Mouse (Mus musculus): ENCODE data around the gene Gm19345.

Gene Gm19345

DNA sequence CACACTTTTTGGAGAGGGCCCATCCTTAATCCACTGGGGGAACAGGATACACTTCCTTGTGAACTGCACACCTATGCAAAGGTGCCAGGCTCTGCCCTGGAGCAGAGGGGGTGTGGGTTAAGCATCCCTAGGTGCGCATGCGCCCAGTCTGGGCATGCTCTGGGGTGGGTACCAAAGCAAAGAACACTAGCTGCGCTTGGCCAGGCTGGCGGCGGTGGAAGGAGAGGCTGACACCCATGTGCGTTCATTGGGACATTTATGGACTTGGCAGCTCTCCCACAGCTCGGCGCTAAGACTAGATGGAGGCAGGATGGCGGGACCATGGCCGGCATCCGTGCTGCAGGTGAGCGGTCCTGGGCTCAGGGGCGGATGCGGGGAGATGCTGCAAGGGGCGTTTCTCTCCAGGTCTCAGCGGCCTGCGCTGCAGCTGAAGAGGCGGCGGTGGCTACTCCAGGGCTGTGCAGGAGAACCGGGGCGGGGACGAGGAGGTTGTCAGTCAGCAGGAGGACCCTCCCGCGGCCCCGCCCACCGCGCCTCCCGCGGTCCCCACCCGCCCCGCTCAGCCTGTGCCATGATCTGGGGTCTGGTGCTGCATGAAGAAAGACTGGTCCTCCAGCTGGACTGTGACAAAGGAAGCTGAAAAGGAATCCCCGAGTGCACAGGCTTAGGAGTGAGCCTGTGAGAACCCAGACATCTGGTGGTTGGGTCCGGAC is at the start of gene Gm19345:
Gm19345 (plus strand) TSS at position 146 of the 713 bp plus-strand sequence.
- peak in 1 of 2 experiments; percentile 36 for DNase-seq (ENCODE audit: low spot score in 2 of 2)

DNA sequence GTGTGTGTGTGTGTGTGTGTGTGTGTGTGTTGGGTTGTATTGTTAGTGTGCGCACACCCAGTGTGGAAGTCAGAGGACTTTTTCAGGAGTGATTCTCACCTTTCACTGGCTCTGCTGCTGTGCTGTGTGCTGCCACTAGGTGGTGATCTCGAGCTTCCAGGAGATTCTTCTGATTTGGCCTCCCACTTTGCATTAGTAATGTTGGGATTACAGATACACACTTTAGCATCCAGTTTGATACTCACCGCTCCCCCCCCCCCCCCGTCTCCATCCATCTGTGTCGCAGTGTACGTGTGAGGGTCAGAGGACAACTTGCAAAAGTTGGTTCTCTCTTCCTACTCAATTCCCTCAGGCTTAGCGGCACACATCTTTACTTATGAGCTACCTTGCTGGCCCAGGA is 48.8 kb upstream of the Gm19345 start:
- peak; percentile 55 to 81 for DNase-seq (ENCODE audit: low spot score in 2 of 2)

DNA sequence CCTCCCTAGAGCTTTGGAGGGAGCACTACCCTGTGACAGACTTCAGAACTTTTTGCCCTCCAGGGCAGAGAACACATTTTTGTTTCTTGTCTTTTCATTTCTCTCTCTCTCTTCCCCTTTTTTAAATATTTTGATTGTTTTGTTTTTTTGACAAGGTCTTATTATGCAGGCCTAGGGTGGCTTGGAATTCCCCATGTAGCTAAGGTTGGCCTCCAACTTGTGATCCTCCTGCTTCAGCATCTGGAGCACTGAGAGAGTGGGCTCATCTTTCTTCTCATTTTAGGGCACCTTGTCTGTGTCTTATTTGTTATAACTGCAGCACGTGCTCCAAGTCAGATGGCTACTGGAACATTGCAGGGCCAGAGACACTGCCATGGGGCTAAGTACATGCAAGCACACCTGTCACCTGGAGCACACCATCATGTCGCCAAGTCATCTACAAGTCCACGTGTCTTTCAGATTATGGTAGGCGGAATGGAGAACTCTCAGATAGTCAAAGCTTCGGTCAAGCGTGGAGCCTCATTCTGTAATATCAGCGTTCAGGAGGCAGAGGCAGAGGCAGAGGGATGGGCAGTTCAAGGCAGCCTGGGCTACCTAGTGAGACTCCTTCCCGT is 45.3 kb upstream of the Gm19345 start:
- DNase-seq (ENCODE audit: low spot score in 2 of 2), result no peak

DNA sequence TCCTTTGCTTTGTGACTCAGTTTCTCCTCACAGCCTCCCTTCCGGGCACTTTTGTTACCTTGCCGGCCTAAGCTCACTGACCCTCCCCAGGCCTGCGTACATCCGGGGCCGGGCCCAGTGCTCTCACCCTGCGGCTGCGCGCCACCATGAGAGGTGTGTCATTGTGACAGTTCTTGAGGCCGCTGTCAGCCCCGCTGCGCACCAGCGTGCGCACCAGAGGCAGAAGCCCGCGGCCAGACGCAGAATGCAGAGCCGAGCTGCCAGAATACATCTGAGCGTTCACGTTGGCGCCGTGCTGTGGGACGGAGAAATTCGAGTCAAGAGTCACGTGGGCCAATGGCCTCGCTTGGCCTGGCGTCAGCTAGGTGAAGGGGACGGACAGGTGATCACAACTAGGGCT is 42.4 kb upstream of the Gm19345 start:
- no peak for DNase-seq (ENCODE audit: low spot score in 2 of 2)

DNA sequence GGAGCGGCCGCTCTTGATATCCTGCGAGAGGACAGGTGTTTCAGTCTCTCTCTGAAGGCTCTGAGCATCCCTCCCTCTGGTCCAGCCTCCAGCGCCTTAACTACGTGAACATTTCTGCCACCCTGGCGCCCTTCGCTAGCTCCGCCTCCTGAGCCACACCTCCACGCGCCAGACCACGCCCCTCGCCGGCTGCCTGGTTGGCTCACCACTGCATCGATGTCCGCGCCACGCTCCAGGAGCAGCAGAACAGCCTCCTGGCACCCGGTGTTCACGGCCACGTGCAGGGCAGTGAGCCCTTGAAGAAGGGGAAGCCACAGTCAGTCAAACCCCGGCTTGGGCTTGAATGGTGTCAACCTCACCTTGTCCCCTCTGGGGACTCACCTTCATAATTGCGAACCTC is 40.7 kb upstream of the Gm19345 start:
- DNase-seq (ENCODE audit: low spot score in 2 of 2), result no peak

DNA sequence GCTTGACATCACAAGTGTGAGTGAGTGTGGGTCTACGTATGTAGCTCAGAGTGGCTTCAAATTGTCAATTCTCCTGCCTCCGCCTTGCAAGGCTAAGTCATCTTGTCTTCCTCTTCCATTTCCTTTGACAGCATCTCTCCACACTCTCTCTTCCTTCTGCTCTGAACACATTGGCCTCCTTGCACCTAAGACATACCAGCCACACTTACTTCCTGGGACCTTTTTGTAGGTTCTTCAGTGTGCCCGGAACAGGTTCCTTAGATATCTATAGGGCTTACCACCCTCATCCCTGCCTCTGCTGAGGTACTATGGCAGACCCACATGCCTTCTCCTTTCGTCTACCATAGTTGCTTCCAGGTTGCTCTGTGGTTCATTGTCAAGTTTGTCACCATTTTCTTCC is 38.6 kb upstream of the Gm19345 start:
- DNase-seq (ENCODE audit: low spot score in 2 of 2), result no peak

DNA sequence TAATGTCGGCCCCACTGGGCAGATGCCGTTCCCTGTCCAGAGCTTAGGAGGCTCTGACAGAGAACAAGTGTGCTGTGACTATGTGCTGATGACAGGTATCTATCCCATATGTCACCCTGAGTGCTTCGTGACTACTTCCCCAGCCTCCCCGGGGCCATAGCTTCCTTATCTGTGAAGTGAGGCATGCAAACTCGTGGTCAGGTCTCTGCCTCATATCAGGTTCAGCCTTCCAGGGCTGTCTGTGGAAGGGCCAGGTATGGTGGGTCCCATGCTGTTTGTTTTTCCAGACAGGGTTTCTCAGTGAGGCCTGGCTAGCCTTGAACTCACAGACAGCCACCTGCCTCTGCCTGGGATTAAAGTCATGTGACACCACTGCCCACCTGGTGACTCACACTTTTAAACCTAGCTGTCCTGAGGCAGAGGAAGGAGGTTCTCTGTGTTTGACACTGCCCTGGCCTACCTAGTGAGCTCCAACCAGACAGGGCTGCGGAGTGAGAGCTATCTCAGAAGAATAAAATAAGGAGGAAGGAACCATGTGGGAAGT is 38.2 kb upstream of the Gm19345 start:
- DNase-seq (ENCODE audit: low spot score in 2 of 2), result no peak

DNA sequence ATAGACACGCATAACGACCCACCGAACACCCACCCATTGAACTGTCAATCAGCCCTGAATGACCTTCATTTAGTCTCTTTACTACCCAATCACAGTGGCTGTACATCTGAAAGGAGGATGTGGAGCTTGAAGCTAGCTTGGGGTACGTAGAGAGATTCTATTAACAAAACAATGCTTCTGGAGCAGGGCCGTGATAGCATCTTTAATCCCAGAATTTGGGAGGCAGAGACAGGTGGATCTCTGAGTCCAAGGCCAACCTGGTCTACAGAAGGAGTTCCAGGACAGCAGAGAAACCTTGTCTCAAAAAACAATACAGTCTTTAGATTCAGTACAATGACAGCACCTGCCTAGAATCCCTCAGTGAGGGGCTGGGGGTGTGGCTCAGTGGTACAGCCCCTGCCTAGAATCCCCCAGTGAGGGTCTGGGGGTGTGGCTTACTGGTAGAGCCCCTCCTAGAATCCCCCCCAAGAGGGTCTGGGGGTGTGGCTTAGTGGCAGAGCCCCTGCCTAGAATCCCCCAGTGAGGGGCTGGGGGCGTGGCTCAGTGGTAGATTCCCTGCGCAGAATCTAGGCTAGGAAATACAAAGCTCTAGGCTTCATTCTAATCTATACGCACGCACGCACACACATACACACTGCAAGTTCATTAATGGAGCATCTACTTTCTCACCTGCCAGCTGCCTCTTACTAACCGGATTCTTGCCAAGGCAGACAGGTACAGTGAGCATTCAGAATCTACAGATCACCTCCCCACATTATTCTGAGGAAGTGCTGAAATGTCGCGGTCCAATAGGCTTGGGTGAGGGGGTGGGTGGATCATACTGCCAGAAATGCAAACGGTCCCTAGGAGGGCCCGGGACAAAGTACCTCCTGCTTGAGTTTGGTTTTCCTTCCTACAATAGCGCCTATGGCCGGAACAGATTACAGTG is 36.2 kb upstream of the Gm19345 start:
- DNase-seq (ENCODE audit: low spot score in 2 of 2), result no peak

DNA sequence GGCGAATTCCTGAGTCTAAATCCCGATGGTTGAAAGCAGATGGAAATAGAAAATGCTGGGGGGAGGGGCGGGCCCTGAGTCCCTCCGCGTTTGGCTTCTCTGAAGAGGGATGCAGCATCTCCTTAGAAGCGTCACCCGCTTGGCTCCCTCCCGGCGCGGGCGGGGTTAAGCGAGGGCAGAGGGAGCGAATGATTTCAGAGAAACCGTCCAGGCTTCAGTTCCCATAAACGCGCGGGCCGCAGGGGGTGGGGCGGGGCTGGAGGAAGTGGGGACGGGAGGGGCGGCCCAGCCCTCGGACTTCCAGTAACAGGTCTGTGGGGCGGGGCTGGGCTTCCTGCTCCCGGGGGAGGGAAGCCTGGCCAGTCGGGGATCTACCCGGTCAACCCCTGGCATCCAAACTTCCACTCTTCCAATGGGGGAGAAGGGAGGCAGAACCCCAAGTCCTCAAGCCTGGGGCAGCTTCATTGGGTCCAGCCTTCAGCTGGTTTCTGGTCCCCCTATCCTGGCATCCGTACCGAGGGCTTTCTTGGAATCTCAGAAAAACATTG is 35.5 kb upstream of the Gm19345 start:
- peak; percentile 45 to 51 for DNase-seq (ENCODE audit: low spot score in 2 of 2)

DNA sequence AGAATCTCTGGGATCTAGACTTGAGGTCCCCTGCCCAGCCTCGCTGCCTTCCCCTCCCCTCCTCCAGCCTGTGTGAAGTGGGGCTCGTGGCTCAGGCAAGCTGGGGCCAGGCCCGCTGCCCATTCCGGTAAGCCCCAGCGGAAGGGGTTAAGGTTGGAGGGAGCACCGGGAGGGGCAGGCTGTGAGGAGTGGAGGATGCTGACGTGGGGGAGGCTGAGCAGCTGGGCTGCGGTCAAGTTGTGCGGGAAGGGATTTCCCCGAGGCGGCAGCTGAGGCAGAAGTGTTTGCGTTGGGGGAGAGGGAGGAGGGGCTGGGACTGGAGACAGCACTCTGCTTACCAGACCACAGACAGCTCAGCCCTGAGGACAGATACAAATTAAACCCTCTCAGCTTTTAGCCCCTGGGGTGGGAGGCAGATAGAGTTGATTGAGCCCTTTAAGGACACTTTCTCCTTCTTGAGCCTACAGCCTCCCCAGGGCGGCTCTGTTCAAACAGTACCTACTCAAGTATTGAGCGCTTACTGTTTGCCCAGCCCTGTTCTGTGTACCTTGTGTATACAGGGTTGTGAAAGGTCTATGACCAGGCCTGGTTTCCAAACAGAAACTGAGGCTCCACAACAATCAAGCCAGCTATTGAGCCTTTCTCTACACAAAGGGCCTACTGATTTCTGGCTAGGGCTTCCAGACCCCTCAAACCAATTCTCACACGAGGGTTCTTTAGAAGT is 34.3 kb upstream of the Gm19345 start:
- peak; percentile 68 to 76 for DNase-seq (ENCODE audit: low spot score in 2 of 2)

DNA sequence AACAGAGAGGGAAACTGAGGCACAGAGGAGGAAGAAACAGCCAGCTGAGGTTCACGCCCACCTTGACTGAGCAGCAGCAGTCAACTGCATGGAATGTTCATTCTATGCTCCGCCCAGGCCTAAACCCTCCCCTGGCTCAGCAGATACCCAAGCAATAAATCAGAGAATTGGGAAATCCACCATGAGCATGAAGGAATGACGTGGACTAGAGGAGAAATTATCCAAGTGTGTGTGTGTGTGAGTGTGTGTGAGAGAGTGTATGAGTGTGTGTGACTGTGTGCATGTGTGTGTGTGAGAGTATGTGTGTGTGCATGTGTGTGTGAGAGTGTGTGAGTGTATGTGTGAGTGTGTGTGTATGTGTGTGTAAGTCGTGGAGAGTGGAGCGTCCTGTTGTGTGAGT is 33.4 kb upstream of the Gm19345 start:
- no peak for DNase-seq (ENCODE audit: low spot score in 2 of 2)

DNA sequence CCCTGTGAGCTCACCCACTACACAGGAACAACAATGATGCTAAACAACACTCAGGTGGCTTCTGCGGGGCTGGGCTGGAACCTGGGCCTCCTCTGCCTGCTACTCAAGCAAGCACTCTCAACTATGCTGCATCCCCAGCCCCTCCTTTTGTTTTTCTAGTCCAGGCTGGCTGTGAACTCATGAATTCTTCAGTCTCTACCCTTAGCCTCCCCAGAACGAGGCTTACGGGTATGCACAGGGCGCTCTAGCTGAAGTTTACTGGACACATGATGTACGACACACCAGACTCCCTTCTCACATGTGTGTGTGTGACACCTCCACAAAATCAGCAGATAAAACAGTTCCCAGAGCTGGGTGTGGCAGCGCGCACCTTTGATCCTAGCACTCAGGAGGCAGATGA is 32.9 kb upstream of the Gm19345 start:
- no peak for DNase-seq (ENCODE audit: low spot score in 2 of 2)

DNA sequence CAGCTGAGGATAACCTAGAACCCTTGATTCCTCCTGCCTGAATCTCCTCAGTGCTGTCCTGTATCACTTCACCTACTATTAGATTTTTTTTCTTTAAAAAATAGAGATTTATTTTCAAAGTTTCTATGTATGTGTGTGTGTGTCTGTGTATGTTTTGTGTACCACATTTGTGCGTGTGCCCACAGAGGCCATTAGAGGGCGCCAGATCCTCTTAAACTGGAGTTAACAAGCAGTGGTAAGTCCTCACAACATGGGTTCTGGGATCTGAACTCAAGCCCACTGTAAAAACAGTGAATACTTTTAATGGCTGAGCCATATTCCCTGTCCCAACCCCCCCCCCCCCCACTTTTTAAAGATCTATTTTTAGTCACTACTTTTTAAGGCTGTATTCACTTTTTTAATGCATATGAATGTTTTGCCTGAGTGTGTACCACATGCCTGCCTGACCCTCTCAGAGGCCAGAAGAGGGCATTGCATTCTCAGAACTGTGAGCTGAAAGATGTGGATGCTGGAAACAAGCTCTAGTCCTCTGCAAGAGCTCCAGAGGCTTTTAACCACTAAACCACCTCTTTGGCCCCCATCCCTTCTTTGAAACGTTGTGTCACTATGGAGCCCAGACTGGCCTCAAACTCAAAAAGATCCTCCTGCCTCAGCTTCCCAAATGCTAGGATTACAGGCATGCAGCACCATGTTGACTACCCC is 31.3 kb upstream of the Gm19345 start:
- DNase-seq (ENCODE audit: low spot score in 2 of 2), result no peak

DNA sequence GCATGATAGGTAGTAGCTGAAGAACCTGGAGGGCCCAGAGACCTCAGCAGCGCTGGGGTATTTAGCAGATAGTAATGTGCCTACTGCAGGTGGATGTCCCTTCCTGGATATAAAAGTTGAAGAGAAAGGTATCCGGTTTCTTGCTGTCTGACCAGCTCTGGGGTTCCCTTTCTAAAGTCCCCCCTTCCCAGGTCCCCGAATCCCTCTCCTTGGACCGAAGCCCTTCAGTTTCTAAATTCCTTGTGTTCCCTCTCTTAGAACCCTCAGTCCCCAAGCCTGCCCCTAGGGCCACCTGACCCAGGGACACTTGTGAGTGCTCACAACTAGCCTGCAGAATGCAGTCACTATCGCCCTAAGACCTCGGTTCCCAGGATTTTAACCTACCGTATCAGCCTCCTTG is 30.2 kb upstream of the Gm19345 start:
- DNase-seq (ENCODE audit: low spot score in 2 of 2), result no peak

DNA sequence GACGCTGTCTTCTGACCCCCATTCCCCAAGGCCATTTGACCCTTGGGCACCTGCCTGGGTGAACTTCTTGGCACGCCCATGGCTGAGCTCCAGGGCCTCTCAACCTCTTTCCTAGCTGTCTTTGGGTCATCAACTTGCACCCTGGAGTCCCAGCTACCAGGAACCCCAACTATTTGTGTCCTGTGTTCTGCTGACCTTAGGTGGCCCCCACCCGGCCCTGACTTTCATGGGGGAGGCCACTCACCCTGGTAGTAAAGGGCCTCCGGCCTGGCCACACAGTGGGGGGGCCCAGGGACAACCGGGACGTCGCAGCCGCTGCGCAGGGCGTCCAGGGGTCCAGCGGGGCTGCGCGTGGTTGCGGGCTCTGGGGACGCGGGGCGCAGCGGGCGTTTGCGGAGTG is 29.6 kb upstream of the Gm19345 start:
- DNase-seq (ENCODE audit: low spot score in 2 of 2), result no peak

DNA sequence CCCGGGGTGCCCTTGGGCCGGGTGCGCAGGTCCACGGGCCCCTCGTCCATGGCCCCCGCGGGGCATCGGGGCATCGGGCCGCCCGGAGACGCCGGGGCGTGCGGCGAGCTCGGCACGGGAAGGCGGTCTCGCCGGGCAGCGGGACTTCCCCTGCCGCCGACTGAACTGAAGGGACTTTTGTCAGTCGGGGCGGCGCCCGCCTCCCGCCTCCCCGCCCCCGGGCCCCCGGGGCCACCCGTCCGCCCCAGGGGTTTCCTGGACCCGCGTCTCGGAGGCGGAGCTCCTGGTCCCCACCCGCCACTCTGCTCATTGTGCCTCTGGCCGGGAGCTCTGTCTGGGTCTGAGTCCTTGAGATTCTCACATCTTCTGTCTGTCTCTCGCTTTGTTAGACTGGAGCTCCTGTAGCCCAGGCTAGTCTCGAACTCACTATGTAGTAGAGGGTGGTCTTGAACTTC is 29.2 kb upstream of the Gm19345 start, which contains the start of gene Bcl3:
Bcl3 (minus strand) TSS at position 167 of the 455 bp plus-strand sequence.
- no peak for DNase-seq (ENCODE audit: low spot score in 2 of 2)

DNA sequence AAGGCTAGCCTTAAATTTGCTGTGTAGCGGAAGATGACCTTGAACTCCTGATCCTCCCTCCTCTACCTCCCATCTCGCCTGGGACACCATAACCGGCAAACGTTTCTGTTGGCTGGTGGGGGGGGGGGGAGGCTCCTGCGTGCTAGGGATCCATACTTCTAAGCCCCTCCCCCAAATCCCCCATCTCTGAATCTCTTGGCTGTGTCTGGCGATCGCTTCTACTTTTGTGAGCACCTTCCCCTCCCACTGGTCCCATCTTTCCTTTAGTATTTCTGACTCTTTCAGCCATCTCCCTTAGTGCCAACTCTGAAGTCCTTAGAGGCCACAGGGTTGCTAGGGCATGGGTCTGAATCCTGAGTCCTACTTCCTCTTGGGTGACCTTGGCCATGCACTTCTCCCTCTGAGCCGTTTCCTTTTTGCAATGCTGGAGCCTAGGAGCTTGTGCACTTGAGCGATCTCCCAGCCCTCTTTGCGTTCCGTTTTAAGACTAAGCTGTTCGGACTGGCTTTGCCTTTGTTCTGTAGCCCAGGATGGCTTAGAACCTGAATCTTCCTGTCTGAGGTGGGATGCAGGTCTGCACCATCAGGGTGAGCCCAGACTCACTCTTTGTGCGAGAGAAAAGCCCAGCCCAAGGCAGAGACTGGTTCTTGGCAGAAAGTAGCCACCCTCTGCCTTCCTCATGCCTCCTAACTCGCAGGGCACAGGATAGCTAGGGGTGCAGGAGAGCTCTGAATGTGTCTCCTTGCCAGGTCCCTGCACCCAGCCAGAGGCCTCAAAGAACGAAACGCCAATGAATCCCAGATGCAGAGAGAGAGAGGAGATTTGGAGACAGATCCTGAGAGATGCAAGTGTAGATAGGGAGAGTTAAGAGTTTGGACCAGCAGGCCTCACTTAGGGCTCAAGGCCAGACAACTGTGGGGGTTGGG is 28.3 kb upstream of the Gm19345 start:
- no peak for DNase-seq (ENCODE audit: low spot score in 2 of 2)

DNA sequence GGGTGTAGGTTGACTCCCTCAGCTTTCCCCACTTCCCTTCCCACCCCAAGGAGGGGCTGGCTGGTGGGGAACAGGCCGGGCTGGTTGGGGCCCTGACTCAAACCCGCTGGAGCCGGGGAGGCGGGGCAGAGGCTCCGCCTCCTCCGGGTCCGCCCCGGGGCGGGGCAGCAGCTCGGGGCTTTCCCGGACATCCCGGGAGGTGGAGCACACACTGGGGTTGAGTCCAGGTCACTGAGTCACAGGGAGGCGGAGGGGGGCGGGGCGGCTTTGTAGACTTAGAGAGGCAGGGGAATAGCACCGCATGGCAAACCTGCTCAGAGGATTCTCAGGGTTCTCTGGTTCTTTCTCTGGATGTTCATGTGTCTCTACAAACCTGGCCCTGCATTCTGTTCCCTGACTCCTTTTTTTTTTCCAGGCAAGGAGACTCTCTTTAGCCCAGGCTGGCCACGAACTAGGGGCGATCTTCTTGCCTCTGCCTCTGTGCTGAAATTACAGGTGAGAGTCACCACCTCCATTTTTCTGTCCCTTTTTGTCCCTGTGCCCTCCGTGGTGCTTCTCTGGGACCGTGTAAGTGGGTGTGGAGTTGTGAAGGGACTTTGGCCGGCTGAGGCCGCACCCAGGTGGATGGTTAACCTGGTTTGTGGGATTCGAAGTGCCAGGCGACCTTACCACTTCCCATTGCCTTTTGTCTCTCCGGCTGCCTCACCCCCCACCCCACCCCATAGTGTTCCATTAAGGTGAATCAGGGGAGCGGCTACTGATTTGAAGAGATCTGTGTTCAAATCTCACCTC is 27.4 kb upstream of the Gm19345 start:
- DNase-seq (ENCODE audit: low spot score in 2 of 2), result peak; percentile 46 to 54

DNA sequence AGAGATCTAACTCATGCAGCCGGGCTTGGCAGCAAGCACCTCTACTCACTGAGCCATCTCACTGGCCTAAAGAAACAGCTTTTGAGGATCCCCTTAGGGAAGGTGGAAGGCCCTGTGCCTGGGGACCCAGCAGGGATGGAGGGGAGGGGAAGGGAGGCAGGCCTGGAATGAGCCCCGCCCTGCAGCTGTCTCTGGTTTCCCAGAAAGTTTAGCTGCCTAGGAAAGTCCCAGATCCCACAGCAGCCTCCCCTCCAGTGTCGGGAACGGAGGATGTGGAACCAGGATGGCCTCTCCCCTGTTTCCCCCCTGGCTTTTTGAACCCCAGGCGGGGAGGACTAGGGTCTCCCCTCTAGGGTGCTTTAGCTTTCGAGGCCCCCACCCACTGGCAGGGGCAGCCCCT is 25.0 kb upstream of the Gm19345 start:
- no peak for DNase-seq (ENCODE audit: low spot score in 2 of 2)
